Mouse (Mus musculus) c-Kit-positive CD71-positive TER-119-negative erythroid progenitor cells, embryonic 14.5 days (primary cell): ENCODE results near the gene Cacna2d3.

Source experiments
- DNase-seq: peaks from one replicate; pipeline ENCODE4 v3.0.0-alpha.2; 2013; ENCODE audit warnings: low read depth

Gene Cacna2d3

DNA sequence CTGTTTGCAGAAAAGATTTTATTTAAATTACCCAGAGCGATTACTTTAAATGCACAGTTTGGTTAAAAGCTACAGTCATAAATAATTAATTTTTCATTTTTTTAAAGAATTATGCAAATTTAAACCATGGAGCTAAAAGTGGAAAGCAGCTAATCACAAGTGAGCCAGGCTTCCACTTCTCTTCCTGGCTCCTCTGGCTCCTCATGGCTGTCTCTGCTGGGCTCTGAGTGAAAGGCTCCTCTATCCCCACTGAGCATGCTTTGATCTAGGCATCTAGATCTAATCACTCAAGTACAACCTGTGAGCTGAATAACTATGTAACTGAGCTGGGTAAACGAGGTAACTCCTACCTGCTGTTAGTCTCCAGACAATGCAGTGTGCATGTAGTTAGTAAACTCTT lies 577.5 kb downstream of the Cacna2d3 start:
- no peak for DNase-seq

- no peak for DNase-seq
Measured at GRCm38 (mm10) chr14:29137614-29138013, 584.0 kb downstream of the Cacna2d3 start.

DNA sequence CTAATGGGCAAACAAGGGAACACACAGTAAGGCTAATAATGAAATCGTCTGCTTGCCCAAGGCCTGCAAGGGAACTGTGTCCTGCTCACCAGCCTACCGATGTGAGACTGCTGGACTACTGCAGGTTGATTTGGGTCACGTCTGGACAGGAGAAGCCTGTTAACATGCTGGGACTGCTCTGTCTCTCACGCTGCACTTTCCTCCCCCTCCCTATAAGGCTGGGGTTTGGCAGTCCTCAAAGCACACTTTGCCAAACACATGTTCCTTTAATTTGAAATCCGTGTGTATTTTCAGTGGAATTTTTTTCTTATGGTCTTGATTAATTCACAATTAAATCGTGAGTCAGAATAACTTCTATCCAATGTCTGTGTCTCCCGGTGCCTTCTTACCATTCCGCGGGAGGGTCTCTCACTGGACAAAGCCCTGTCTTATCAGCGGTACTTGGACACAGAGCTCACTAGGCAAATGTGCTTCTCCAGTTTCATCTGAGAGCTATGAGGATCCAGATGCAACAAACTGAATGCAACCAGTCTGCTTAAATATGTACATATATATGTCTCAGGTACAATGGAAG lies 584.6 kb downstream of the Cacna2d3 start:
- DNase-seq = no peak

- DNase-seq = no peak
Measured at GRCm38 (mm10) chr14:29134901-29135300, 586.8 kb downstream of the Cacna2d3 start.

DNA sequence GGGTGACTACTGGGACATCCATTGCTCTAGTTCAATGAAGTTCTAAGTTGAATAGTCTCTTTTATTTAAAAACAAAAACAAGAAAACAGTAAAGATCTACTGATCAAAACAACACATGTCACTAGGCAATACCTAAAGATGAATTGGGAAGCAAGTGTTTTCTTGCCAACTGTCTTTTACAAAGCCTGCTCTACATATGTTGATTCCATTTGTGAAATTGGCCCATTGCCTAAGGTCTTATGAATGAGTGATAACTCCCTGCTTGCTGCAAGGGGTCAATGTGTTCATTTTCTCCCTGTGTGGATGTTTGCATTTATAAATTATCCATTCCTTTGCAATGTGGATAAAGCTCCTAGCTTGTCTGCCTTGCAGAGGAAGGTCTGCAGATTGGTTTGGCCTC lies 591.2 kb downstream of the Cacna2d3 start:
- no peak for DNase-seq

GRCm38 (mm10) chr14:29123886-29124285 lies 597.8 kb downstream of the Cacna2d3 start:
- no peak for DNase-seq

DNA sequence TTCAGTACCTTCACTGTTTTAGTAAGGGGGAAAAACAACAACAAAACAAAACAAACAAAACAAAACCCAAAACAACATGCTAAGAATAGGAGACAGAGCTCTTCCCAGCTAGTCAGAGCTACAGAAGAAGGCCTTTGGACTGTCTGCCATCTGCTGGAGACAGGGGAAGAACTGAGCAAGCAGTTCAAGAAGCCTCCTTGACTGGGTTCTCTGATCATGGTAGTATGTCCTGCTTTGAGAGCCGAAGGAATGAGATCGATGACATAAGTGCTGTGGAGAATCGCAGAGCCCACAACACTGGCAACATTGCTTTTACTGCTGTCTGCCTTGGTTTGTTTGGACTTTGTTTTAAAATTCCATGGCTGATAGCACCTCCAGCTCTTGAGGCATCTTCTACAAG lies 598.9 kb downstream of the Cacna2d3 start:
- no peak for DNase-seq

DNA sequence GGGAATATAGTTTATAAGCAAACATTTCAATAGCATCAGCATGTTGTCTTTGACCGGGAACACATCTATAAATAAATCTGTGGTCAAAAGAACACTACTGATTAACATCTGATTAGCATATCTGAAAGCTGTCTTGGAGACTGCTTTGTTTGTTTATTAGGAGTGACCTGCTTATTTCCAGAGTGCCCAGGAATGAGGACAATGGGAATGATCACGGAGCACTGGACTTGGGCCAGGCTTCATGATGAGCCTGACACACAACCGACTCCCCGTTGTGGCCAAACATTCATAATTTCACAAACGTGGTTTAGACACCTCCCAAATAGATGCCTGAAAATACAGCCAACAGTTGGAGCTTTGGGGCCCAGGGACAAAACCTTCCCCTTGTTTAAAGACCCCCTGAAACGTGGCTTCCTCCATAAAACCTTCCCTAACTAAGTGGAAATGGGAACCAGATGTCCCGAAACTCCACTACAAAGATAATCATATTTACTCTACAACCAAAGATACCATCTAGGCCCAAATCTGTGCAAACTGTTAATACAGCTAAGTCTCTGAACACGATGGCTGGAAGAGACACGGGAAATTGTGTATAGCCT lies 607.7 kb downstream of the Cacna2d3 start:
- no peak for DNase-seq

DNA sequence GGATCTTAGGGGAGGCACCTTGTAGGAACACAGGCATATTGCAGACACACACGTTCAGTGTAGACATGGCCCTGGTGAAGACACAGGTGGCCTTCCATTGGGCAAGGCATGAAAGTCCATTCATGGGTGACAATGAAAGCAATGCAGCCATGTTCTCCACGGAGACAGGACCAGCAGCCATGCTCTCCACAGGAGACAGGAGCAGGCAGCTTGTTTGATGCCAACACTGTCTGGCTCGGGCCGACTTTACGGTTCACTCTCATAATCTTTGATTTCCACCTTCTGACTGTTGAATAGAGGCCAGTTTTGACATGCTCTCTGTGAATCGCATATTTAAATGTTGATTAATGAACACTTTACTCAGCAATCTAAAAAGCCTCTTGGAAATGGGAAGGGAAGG lies 610.0 kb downstream of the Cacna2d3 start:
- DNase-seq = no peak

DNA sequence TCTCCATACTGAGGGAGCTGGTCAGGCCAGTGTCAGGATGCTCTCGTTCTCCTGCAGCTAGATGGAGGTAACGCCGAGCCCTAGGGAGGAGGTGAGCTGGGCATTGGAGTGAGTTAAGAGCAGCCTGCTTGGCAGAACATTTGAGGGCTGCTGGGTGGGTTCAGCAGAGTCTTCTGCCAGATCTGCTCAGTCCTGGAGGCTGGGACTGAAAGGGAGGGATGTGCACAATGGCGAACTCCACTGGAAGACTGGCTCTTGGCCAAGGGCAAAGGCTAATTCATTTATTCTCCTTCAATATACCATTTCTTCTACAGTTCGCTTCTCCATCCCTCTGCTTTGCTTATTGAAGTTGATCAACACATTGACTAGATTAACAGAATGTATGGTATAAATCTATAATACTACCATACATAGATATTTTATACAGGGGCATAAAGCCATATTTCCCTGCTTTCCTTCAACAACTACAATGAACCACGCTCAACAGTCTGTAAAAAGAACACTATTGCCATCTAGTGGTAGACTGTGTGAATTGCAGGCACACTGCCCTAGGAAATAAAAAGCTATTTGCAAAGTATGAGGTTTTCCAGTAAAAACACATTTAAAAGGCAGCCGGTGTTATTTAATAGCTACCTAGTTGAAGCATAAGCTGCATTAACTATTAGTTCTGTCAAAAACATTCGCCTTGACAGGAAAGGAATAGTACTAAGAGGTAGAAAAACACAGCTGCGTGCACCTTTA lies 611.1 kb downstream of the Cacna2d3 start:
- DNase-seq = peak; percentile 9

DNA sequence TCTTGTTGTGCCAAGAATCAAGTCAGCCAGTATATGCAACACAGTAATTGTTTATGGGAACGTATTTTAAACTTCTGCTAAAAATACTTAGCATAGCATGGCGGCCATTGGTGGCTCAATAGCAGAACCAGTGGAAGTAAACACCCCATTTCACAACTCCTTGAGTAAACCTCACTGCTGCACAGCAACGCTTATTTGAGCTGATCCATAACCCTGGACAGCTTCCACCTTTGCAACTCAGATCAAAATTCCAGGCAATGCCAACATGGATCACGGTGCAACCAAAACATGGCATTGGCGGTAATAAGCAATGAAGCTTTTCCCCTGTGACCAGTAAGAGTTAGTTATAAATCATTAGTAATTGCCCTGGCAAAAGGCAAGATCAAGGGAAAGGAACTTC lies 614.2 kb downstream of the Cacna2d3 start:
- DNase-seq = no peak

- DNase-seq = no peak
Measured at GRCm38 (mm10) chr14:29097776-29098175, 623.9 kb downstream of the Cacna2d3 start.

DNA sequence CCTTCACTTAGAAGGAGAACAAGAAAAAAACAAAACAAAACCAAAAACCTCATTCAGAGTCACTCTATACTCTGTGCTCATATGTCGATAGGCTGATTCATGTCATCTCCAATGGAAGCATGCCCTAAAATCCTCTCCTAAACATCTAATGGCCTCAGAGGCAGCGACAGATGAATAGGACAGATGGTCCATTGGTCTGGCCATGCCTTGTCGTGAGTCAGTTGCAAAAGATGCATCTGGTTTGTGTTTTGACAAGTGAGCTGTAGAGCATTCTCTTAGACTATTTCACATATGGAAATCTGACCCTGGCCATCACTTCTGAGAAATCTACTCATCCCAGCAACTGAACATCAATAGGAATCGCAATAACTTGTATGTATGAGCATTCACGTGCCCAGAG lies 626.2 kb downstream of the Cacna2d3 start:
- DNase-seq = no peak

GRCm38 (mm10) chr14:29090074-29090473 lies 631.6 kb downstream of the Cacna2d3 start:
- DNase-seq = peak; percentile 5

GRCm38 (mm10) chr14:29086528-29086927 lies 635.1 kb downstream of the Cacna2d3 start:
- DNase-seq = no peak

GRCm38 (mm10) chr14:29085493-29086159 lies 636.0 kb downstream of the Cacna2d3 start:
- no peak for DNase-seq

DNA sequence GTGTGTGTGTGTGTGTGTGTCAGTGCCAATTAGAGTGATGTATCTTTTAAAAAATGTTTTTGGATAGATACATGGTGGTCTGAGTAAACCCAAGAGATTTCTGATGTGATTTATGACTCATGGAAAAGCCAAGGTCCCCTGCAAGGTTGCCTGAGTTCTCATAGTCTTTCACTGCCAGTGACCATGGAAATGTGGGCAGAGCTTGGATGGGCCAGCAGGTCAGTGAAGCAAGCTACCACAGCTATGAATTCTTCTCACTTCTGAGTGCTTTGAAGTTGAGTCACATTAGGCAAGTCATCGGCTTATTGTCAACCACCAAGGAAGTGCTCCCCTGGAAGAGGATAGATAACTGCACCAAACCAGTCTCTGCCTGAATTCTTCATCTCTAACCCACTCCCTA lies 639.5 kb downstream of the Cacna2d3 start:
- no peak for DNase-seq

DNA sequence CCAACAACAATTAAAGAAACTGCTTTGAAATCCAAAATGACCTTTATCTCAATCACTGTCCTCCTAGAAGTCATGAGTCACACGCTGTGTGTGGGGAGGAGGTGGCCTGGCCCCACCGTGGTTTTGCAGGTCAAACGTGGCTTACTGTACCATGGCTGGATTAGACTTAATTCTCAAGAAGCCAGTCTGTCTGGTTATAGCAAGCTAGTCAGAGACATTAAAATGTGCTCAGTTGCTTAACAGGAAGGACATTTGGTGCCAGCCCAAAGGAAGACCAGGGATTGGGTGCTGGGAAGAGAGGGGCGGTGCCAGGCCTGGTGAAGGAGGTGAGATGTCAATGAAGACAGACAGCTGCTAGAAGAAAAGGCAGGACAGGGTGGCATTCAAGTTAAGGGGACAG lies 641.0 kb downstream of the Cacna2d3 start:
- DNase-seq = no peak

GRCm38 (mm10) chr14:29080228-29080627 lies 641.4 kb downstream of the Cacna2d3 start:
- no peak for DNase-seq

DNA sequence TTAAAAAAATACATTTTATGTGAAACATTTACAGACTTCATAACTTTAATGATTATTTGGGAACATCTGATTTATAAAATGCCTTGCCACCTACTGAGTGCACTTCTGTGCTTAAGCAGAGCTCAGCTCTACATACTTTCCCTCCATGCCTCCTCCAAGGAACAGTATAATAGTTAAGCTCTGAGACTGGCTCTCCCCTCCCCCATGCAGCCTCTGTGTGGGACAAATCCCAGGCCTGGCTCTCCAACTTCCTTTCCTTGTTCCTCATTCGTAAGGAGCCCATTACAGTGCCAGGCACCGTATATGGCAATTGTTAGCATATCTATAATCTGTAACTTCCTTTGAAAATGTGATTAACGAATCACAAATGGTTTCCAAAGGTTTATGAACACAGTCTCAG lies 644.2 kb downstream of the Cacna2d3 start:
- no peak for DNase-seq

- no peak for DNase-seq
Measured at GRCm38 (mm10) chr14:29073747-29074146, 647.9 kb downstream of the Cacna2d3 start.

- DNase-seq = no peak
Measured at GRCm38 (mm10) chr14:29062676-29063075, 659.0 kb downstream of the Cacna2d3 start.

DNA sequence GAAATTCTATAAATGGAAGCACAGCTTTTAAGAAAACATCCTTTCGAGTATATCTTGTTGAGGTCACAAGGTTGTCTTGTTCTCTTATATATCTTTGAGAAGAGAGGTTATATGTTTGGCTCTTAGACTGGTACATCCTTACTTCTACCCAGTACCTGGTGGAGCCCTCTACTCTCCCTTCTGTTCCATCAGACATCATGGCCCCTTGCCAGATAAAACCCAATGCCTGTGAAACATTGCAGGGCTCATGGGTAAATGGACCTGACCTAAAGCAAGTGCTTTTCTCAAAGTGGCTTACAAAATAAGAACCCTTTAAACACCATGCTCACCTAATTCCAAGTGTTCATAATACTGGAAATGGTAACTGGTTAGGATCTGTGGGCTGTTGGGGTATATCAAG lies 660.2 kb downstream of the Cacna2d3 start:
- no peak for DNase-seq
